Mouse (Mus musculus) cerebellum, adult 9-10 months (tissue): ENCODE measurements around the gene Gper1.
"Not testable (repeated sequence)": the region's sequence is repeated elsewhere in the genome, so short reads cannot be mapped to it uniquely, and the experiment has no call there.

Experiments
- DNase-seq: peaks from one replicate; pipeline ENCODE4 v3.0.0; 2022

Gene Gper1

DNA sequence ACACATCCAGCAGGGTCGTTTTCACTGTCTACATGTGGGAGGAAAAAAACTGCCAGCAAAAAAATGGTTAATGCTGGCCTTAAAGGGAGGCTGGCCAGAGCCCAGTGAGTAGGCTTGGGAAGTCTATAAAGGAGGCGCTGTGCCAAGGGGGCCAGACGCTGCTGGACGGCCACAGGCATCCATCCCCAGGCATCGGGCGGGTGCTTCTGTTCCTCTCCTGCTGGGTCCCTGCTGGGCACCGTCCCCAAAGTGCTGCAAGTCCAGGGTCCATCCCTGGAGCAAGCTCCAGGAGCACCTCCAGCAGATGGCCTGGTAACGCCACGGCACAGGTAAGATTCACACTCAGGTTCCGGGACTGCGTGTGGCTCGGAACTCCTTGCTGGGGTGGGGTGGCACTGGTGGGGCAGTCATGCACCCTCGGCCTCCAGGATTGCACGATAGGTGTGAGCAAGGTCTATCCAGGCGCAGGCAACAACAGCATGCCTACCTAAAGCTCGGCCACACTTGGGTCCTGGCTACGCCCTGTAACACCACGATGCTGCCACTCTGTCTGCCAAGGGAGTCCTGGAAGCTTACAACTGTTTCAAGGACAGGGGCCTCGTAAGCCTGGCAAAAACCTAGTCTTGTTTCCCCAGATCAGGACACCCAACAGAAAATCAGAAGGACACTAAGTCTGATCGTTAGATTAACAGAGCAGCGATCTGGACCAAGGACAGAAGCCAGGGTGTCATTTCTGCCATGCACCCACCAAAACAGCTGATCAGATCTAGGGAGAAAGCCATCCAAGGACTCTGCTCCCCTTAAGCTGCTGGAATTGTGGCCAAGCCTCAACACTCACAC is at the start of gene Gper1:
Gper1 (plus strand) TSS at position 126 of the 840 bp plus-strand sequence.
- peak; percentile 63 for DNase-seq

DNA sequence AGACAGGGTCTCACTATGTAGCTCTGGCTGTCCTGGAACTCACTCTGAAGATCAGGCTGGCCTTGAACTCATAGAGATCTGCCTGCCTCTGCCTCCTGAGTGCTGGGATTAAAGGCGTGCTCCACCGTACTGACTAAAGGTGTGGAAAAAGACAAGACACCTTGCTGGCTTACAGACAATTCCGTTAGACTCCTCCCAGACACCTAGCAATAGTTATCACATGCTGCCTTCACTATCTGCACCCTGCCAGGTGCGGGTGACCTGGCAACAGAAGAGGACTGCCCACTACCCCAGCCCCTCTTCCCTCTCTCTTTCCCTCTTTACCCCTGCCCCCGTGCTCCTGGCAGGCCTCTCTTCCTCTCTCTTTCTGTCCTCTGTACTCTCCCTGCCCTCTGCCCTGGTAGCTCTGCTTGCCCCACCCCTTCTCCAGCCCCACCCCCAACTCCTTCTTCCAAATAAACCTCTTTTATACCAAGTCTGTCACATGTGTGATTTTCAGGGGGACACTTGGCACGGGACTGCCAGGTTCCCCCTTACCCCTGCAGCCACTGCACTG is 49.0 kb upstream of the Gper1 start:
- DNase-seq, result no peak

DNA sequence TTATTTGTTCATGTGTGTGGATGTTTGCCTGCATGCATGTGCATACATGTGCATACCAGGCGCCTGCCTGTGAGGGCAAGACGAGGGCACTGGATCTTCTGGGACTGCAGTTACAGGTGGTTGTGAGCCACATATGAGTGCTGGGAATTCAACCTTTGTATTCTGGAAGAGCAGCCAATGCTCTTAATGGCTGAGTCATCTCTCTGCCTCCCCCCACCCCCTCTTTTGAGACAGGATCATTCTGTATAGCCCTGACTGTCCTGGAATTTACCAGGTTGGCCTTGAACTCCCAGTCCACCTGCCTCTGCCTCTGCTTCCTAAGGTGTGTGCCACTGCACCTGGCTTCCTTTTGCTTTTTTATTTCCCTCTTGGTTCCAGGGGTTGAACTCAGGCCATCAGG is 48.1 kb upstream of the Gper1 start:
- no peak for DNase-seq

DNA sequence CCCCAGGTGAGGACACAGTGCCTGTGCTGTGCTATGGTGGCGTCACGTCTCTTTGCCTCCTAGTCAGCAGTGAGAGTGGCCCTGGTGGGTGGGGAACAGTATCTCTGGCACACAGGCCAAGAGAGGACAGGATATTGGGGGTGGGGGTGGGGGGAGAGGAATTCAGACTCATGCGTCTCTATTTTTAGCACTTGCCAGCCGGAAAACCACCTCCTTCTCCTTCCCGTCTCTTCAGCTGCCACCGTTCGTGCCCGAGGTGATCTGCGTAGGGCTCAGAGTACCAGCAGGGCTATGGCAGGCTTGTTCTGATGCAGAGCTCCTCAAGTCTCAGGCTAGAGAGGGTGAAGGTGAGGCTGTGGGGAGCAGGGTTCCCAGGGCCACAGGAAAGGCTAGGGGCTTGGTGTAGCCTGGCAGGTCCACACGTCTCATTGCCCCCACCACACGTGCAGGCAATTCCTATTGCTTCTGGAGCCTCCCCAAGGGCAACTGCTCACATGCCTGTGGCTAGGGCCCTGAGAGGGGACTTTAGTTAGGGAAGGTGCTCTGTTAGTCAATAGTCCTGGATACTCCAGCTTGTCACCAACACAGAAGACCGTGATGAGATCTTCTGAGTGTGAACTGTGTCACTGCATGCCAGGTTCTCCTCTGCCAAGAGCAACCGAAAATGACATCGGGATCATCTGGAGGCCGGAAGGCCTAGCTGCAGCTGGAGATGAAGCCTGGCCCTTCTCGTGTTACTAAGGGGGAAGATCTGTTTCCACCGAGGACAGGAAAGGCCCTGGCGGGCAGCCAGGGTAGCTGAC is 45.3 kb upstream of the Gper1 start, which contains the start of gene Gpr146:
Gpr146 (plus strand) TSS at position 230 of the 803 bp plus-strand sequence.
- no peak for DNase-seq

DNA sequence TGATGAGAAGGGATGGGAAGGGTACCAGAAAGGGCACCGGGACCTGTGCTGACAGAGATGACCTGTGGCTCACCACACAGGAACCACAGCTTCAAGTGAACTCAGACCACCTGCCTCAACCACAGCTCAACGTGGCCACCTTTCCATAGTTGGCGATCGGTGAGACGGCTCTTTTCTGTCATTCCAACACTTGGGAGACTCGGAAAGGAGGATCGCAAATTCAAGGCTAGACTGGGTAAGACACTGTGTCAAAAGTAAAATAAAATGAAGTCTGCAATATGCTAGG is 44.7 kb upstream of the Gper1 start:
- DNase-seq, result no peak

DNA sequence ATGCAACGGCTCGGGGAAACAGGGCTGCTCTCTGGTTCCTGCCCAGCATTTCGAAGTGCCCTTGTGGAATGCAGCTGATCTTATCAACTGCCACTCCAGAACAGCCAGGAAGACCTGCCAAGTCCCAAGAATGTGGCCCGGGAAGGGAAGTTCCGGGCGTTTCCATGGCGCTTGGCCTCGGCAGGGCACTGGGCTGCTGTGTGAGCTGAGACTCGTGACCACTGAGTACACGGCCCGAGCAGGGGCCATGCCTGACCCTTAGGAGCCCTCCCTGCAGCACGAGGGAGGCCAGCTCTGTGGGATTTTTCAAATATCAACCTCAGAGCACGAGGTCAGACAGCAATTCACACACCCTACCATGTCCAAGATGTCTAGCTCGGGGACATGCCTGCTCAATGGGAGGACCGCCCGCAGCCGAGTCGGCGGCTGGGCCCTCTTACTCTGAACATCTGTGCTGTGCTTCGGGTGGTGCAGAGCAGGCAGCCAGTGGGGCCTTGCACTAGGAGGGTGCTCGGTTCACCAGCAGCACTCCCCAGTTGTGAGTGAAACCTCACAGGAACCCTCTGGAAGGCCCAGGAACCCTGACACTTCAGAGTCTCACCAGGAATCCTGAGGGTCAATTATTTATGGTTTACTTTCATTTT is 43.8 kb upstream of the Gper1 start:
- no peak for DNase-seq

DNA sequence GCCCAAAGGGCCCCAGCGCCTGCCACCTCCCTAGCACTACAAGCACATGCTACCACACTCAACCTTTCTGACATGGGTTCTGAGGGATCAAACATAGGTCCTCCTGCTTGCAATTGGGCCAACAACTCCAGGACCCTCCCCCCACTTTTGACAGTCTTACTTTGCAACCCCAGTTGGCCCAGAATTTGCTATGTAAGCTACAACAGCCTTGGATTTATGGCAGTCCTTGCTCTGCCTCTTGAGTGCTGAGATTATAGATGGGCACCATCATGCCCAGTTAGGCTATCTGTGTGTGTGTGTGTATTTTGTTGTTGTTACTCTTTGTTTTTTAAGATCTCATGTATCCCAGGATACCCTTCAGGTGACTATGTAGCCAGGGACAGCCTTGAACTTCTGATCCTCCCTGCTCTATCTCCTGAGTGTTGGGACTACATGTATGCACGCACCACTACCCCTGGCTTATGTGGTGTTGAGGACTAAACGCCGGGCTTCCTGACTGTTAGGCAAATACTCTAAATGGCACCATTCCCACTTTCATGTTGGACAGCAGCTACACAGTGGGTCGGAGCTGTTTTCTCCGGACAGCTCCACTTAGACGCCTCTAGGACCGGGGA is 43.1 kb upstream of the Gper1 start:
- no peak for DNase-seq

DNA sequence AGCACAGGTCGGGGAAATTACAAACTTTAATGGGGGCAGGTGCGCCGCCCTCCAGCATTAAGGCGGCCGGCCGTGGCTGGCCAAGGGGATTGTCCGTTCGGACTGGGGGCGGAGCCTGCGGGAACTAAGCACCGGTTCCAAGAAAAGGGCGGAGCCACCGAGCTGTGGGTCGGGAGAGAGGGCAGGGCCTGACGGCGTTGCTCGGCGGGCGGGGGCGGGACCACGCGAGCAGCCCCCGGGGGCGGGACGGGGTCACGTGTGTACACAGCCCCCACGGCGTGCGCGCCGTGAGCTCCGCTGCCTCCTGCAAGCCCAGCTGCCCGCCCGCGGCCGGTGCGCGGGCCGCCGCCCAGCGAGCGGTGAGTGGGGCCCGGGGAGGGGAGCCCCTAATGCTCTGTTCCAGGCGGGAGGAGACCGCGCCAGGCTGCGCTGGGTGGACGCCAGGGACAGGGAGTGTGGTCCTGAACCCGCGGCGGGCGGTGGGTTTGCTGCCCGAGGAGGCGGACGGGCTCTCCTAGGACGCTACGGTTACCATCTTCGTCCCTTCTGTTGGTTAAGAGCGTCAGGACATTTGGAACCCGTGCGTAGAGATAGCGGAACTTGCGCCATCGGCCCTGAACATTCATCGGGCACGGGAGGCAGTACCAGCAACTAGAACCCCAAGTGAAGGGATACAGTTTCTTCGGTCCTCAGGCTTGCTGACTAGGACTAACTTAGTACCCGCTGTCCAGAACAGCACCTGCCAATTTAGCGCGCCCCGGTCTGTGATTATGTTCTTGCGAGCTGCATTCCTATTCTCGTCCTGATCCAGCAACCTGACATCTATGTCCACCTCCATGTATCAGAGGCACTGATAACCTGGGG is 42.3 kb upstream of the Gper1 start:
- DNase-seq, result peak; percentile 90

DNA sequence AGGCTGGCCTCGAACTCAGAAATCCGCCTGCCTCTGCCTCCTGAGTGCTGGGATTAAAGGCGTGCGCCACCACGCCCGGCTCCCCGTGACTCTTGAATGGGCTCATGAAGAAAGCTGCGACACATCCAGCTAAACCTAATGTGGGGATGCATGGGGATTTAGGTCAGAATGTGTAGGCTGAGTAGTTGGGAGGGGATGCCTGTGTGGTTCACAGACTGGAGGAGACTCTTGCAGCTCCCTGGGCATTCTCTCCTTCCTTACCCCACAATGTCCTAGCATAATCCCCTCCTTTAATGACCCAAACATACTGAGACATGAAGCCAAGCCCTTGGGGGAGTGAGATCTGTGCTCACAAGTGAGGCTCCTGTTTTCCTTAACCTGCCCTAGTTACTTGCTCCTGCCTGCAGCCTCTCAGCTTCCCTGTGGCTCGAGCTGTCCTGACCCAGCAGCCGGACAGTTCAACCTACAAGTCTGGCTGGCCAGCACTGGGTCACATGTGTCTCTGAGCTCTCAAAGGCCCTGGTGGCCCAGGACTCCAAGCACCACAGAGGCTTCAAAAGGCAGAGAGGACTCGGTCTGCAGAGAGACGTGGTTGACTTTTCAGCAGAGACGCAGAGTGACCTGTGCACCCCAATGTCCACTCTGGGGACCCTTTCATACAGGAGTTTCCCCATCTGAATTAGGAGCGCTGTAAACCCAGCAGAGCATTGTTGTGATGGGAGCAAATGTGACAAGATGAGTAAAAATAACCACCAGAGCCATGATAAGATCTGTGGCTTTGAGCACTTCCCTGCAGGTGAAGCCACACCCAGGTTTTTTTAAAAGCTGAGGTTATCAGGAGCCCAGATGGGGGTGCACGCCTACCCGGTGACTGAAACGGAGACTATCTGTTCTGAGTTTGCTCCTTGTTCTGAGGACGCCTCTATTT is 41.1 kb upstream of the Gper1 start:
- DNase-seq, result no peak

DNA sequence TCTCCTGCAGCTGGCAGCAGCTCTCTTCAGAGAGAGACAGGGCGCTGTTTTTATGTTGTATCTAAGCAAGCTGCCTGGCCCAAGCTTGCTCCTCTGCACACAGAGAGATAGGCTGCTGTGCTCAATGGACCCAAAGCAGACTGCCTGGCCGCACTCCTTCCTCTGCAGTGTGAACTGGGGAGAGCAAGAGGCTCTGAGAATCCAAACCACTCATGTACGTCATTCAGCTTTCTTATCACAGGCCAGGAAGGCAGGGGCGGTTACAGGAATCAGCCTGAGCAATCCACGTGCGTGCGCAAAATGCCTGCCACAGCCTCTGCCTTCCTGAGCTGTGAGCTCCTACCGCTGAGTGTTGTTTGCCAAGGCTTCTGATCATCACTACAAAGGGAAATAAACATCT is 40.2 kb upstream of the Gper1 start:
- DNase-seq, result no peak

DNA sequence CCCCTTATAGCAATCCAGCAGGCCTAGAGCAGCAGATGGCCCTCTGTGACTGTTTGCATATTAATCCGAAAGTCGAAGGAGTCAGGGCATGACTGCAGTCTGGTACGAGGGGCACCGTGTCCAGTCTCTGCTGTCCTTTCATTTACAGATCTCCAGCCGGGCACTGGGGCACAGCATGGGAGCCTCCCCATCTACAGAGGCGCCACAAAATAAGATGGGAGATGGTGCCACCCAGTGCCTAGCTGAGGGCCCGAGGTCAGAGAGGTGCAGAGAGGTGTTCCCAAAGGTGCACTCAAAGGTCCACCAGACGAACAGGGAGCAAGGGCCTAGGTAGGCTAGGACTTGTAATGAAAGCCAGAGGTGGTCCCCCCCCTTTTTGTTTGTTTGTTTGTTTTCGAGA is 39.7 kb upstream of the Gper1 start:
- no peak for DNase-seq

DNA sequence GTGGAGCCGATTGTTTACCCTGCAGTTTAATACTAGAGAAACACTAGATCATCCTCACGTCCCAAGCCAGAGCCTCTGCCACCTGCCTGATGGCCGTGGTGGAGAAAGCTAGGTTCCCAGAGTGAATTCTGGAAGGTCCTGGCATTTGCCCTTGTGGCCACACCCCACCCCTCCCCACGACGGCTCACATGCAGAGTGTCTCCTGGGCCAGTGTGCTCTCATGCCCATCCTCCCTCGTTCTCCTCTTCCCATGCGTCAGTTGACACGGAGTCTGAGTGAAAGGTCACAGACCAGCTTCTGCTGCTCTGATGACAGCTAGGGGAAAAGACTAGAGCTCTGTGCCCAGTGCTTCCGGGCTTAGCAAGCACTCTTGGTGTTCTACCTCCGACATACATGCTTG is 38.4 kb upstream of the Gper1 start:
- no peak for DNase-seq

DNA sequence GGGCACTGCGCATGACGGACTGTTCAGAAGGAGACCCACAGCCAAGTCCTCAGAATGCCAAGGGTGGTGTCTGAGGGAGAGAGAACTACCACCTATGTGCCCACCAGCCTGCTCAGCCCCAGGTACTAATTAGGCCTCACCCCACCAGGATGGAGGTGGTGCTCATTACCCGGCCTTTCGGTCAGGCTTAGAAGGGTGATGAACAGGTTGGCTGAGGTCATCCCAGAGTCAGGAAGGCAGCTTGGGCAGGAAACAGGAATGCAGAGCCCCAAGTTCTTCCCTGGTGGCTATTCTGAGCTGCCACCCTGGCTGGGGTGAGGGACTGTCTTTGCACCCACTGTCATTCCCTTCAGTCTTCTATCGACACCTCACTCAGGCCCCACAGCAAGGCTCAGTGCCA is 36.9 kb upstream of the Gper1 start:
- DNase-seq, result no peak

DNA sequence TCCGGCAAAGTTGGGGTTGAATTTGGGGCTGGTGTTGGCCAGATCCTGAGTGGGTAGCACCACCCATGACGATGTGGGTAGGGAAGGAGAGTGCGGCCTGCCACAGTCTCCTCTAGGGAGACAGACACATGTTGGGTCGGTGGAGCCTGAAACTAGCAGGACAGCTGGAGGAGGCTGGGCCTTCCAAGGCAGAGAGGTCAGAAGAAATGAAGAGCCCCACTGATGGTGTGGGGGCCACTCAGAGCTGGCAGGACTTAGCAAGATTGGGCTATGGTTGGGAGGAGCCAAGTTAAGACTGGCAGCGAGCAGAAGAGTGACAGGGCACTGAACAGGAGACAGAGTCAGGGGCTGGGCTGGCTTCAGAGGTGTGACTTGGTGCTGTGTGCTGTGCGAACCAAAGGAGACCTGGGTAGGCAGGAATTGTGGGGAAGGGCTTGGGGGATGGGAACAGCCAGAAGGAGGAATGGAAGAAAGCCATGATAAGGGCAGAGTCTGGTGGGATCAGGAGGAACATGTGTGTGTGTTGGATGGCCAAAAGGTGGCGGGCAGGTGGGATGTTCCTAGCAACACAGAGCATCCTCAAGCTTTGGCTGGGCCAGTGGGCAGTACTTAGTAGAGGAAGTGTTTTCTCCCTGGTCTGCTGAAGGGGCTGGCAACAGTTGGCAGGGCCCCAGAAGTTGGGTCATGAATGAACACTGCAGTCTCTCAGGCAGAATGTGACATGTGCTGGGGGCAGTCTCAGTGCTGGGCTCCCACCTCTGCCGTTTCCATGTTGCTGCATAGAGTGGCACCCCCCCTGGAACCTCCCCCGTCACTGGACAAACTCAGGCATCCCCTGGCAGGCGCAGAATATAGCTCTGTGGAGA is 35.4 kb upstream of the Gper1 start:
- no peak for DNase-seq

DNA sequence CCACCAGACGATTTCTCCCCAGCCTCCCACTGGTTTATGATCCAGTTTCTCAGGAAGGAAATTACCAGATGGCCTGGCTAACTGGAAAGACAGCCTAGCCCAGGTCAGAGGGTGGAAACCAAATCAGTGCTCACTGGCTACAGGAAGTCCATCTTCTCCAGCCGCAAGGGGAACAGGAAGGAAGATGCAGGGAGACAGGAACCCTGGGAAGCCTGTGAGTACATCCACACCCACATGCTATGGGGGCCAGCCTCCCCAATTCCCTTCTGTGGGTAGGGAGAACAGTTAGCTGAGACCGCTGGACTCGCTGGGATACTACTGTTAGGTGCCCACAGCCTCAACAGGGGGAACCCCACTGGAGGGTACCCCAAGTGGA is 34.8 kb upstream of the Gper1 start:
- DNase-seq, result no peak

DNA sequence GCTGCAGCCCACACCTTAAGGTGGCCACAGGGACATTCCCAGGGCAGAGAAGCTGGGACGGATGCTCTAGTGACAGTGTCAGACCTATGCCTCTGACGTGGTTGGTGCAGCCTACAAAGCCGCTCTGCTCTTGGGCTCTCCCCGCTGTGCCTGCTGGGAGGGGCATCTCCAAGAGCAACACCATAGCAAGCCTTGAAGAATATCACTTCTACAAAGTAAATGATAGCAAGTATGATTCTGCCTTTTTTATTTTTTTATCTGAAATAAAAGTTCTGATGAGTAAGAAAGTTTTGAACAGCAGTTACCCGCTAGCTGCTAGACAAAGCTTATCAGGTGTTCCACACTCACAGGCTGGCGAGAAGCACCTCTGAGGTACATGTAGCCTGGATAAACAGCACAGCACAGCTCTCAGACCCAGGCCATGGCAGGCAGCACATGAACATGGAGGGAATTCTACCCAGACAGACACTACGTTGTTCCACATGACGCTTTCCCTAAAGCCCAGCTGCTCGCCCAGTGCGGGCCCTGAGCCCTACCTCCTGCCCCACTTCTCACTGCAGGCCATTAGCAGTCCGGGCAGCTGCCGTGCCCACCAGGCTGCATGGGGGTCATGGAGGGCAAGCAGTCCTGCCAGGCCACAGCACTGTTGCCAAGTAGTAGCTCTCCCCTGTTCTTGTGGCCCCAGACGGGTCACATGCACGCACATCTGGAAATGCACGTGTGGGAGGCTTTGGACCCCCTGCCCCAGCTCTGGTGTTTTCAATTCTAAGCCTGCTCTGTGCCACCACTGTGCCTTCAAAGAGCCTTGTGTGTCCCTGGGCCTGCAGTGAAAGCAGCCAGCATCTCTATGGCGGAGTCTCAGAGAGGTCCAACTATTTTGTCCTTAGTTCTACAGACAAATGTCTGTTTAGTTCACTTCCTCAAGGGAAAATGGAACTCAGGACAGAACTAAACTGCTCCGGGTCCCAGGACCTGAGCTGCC is 34.0 kb upstream of the Gper1 start:
- DNase-seq, result no peak

DNA sequence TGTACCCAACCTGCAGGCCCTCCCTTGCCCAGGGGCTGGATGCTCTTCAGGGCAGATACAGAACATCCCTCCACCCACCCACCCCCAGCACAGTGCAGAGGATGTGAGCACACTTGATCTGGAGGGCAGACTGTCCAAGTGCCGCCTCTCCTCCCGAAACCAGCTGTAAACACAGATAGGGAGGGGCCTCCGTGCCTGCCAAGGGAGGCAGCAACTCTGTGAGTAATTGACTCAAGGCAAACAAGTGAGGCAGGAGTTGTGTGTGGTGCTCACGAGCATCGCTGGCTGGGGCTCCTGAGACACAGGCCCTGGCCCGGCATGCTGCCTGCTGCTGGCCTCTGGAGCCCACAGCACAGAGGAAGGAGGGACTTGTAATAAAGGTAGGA is 33.3 kb upstream of the Gper1 start:
- no peak for DNase-seq

DNA sequence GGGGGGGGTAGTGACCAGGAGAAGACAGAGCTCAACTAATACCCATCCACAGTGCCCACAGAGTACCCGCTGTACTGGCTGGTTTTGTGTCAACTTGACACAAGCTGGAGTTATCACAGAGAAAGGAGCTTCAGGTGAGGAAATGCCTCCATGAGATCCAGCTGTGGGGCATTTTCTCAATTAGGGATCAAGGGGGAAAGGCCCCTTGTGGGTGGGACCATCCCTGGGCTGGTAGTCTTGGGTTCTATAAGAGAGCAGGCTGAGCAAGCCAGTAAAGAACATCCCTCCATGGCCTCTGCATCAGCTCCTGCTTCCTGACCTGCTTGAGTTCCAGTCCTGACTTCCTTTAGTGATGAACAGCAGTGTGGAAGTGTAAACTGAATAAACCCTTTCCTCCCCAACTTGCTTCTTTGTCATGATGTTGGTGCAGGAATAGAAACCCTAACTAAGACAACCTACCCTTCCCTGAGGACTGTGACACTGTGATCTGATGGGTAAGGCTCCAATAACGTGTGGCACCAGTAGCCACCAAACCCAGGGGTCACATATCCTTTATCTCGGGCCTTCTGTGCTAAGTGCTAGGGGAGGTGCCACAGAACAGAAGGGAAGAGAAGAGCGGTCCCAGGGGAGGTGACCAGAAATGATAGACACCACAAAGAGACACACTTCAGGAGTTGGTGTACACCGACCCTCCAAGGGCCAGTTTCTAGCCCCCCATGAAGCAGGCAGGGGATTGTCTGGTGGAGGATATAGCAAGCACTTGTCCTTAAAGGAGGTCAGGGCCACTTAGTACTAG is 32.4 kb upstream of the Gper1 start:
- not testable (repeated sequence) for DNase-seq
